Mouse (Mus musculus) embryonic facial prominence, embryonic 11.5 days (tissue): ENCODE results near the gene Mindy4. TPM values are rescaled to one million over a fixed set of nuclear protein-coding genes. Genes with fewer than 3 reads are reported as not detected.

Source experiments
- ATAC-seq: fragments of 200-750 bp; cut with Nextera tagmentation; replicated peaks from 2 replicates; pipeline ENCODE4 v1.8.0; 2017; ENCODE audit warnings: low read depth; ENCODE audit not compliant: insufficient number of reproducible peaks, low FRiP score, low TSS enrichment
- DNase-seq: peaks from one replicate; pipeline ENCODE4 v3.0.0-alpha.2; 2015; ENCODE audit warnings: low spot score
- H3K27ac ChIP-seq: fragments of 300-500 bp; sonication (generic); replicated peaks from 2 replicates; pipeline ENCODE4 v1.5.1; 2014; ENCODE audit warnings: mild to moderate bottlenecking, low read depth, low read length, control low read depth
- H3K27me3 ChIP-seq: fragments of 300-500 bp; sonication (generic); 2 replicates; pipeline ENCODE4 v1.6.1; 2014; ENCODE audit warnings: mild to moderate bottlenecking, low read length, moderate library complexity, mixed read lengths; ENCODE audit not compliant: control insufficient read depth, insufficient read depth
- H3K36me3 ChIP-seq: fragments of 300-500 bp; sonication (generic); replicated peaks from 2 replicates; pipeline ENCODE4 v1.6.1; 2014; ENCODE audit warnings: low read depth, mild to moderate bottlenecking, low read length, moderate library complexity, mixed read lengths; ENCODE audit not compliant: control insufficient read depth, insufficient read depth
- H3K4me1 ChIP-seq: fragments of 300-500 bp; sonication (generic); 2 replicates; pipeline ENCODE4 v1.6.1; 2014; ENCODE audit warnings: low read length, mixed read lengths; ENCODE audit not compliant: control insufficient read depth, insufficient read depth
- H3K4me2 ChIP-seq: fragments of 300-500 bp; sonication (generic); 2 replicates; pipeline ENCODE4 v1.6.1; 2014; ENCODE audit warnings: low read depth, mild to moderate bottlenecking, control low read depth, low read length, moderate library complexity
- H3K4me3 ChIP-seq: fragments of 300-500 bp; sonication (generic); 2 replicates; pipeline ENCODE4 v1.5.1; 2014; ENCODE audit warnings: low read depth, low read length, control low read depth
- H3K9ac ChIP-seq: fragments of 300-500 bp; sonication (generic); replicated peaks from 2 replicates; pipeline ENCODE4 v1.6.1; 2014; ENCODE audit warnings: mild to moderate bottlenecking, control low read depth, low read length
- H3K9me3 ChIP-seq: fragments of 300-500 bp; sonication (generic); replicated peaks from 2 replicates; pipeline ENCODE4 v1.6.1; 2016; ENCODE audit warnings: mild to moderate bottlenecking, low read length, inconsistent platforms, mixed read lengths; ENCODE audit not compliant: control insufficient read depth
- WGBS: fragments of 180-500 bp; shearing (Covaris S2); extraction: QIAGEN DNeasy Blood & Tissue Kit; methylation state at CpG from one replicate; pipeline ENCODE4 v1.1.7; 2014; 5-methylcytosine and 5-hydroxymethylcytosine counted together
- polyA plus RNA-seq: library from polyadenylated mRNA; unstranded; fragments of >200 nt; fragmentation: Nextera tagmentation; extraction: Ambion mirVana; gene quantifications from 2 replicates; pipeline ENCODE4 v1.2.1, GENCODE M21; 2014

Gene Mindy4
- polyA plus RNA-seq, 1 experiment from 2014 or later, result 26.0 TPM

GRCm38 (mm10) chr6:55235733-55236132 is 32.5 kb downstream of the Mindy4 start:
- H3K4me2 ChIP-seq, result no peak overlapping the region
- no peaks in the 10 kb centered on the region for H3K36me3 ChIP-seq
- ATAC-seq, result no peak
- H3K27me3 ChIP-seq, result no peaks in the 10 kb centered on the region
- H3K9me3 ChIP-seq, result no peaks in the 10 kb centered on the region
- DNase-seq, result no peak
- H3K4me1 ChIP-seq, result no peaks in the 10 kb centered on the region
- no peak overlapping the region for H3K4me3 ChIP-seq
- no peak overlapping the region for H3K27ac ChIP-seq
- WGBS, result 71% methylated on average over 4 of the region's 4 CpGs
- no peak overlapping the region for H3K9ac ChIP-seq

DNA sequence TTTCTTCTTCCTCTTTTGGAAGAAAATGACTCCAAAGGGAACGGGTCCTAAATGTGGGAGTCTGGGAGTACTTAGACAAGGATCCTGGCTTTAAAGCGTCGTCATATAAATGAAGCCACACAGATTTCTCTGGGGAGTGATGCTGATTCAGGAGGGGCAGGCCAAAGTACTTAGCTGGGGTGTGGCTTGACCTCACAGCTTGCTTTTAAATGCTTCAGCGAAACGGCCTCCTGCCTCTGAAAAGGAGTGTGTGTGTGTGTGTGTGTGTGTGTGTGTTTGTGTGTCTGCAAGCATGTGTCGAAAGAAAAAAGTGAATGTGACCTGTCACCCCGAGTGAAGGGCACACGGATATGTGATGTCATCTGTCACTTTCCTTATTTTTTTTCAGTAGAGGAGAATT is 36.7 kb downstream of the Mindy4 start:
- ATAC-seq (no peak), DNase-seq (no peak)
- no peaks in the 10 kb centered on the region for H3K27me3 ChIP-seq
- H3K4me1 ChIP-seq, result no peaks in the 10 kb centered on the region
- no peak overlapping the region for H3K27ac ChIP-seq
- H3K9me3 ChIP-seq, result no peaks in the 10 kb centered on the region
- H3K4me3 ChIP-seq, result no peak overlapping the region
- H3K36me3 ChIP-seq, result no peaks in the 10 kb centered on the region
- no peak overlapping the region for H3K4me2 ChIP-seq
- no peak overlapping the region for H3K9ac ChIP-seq
- 50% methylated on average over 8 of the region's 8 CpGs for WGBS

- Histone ChIP-seq H3K36me3 (no peaks in the 10 kb centered on the region; the same call in 1 of the 2 replicates), H3K4me3 (no peak overlapping the region), H3K27me3 (no peaks in the 10 kb centered on the region), H3K4me1 (no peaks in the 10 kb centered on the region), H3K9ac (no peak overlapping the region), H3K4me2 (no peak overlapping the region), H3K9me3 (no peaks in the 10 kb centered on the region), H3K27ac (no peak overlapping the region)
- ATAC-seq, result no peak
- 84% methylated on average over 9 of the region's 9 CpGs for WGBS
- DNase-seq, result no peak
These were observed 37.5 kb downstream of the Mindy4 start for GRCm38 (mm10) chr6:55240591-55241260.

DNA sequence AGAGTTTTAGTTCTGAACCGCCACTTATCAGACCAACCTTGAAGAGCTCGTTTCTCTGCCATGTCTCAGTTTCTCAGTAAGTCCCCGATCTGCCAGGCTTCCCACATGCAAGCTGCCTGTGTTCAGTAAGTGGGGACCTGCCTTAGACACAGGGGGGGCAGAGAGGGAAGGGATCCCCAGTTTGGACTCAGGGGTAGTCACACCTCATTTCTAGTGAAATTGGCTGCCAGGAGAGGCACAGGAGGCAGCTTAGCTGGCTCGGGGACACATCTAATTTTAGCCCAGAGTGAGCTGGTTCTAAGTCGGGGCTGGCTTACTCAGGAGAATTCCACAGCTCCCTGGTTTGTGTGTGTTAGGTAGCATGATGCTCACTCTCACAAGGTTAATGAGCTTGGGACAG is 38.3 kb downstream of the Mindy4 start:
- DNase-seq (no peak), ATAC-seq (no peak)
- no peaks in the 10 kb centered on the region for H3K27me3 ChIP-seq
- H3K27ac ChIP-seq, result no peak overlapping the region
- no peaks in the 10 kb centered on the region for H3K9me3 ChIP-seq
- no peak overlapping the region for H3K4me2 ChIP-seq
- no peaks in the 10 kb centered on the region; the same call in 1 of the 2 replicates for H3K36me3 ChIP-seq
- WGBS, result 67% methylated on average over 5 of the region's 5 CpGs
- H3K9ac ChIP-seq, result no peak overlapping the region
- H3K4me1 ChIP-seq, result no peaks in the 10 kb centered on the region
- H3K4me3 ChIP-seq, result no peak overlapping the region

- H3K27me3 ChIP-seq, result no peaks in the 10 kb centered on the region
- H3K4me3 ChIP-seq, result no peak overlapping the region
- WGBS, result 91% methylated on average over 8 of the region's 8 CpGs
- H3K27ac ChIP-seq, result no peak overlapping the region
- no peaks in the 10 kb centered on the region for H3K9me3 ChIP-seq
- H3K9ac ChIP-seq, result no peak overlapping the region
- H3K4me2 ChIP-seq, result no peak overlapping the region
- H3K36me3 ChIP-seq, result no peaks in the 10 kb centered on the region; the same call in 1 of the 2 replicates
- ATAC-seq, result no peak
- H3K4me1 ChIP-seq, result no peaks in the 10 kb centered on the region
- no peak for DNase-seq
These were observed 42.5 kb downstream of the Mindy4 start for GRCm38 (mm10) chr6:55245680-55246079.

GRCm38 (mm10) chr6:55246441-55246840 is 43.3 kb downstream of the Mindy4 start:
- Histone ChIP-seq H3K4me2 (no peak overlapping the region), H3K36me3 (no peaks in the 10 kb centered on the region; the same call in 1 of the 2 replicates), H3K27ac (no peak overlapping the region), H3K9me3 (no peaks in the 10 kb centered on the region), H3K9ac (no peak overlapping the region), H3K27me3 (no peaks in the 10 kb centered on the region), H3K4me1 (no peaks in the 10 kb centered on the region), H3K4me3 (no peak overlapping the region)
- ATAC-seq (no peak), DNase-seq (no peak)
- WGBS, result 89% methylated on average over 7 of the region's 7 CpGs

DNA sequence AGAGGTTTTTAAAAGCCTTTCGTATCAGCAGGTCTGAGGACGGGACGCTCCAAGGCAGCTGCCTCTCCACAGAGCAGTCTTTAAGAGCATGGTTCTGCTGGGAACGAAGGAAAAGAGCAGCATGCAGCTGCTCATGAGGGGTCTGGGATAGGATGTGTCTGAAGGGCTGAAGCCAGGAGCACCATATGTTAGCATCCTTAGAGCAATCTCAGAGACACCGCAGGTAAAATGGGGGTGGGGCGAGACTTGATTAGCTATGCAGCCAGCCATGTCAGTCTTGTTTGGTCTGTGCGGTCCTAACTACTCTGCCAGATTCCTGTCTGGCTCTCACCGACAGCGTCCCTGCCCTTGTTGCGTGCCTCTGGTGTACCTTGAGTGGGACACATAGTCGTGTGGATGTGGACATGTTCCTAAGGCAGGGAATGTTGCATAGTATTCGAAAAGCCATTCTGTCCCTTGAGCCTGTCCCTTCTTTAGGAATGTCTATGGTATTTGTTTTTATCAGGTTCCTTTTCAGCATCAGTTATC is 43.8 kb downstream of the Mindy4 start:
- Histone ChIP-seq H3K36me3 (no peaks in the 10 kb centered on the region; the same call in 1 of the 2 replicates), H3K4me2 (no peak overlapping the region), H3K27ac (no peak overlapping the region), H3K27me3 (no peaks in the 10 kb centered on the region), H3K9ac (no peak overlapping the region), H3K4me1 (no peaks in the 10 kb centered on the region), H3K9me3 (no peaks in the 10 kb centered on the region), H3K4me3 (no peak overlapping the region)
- DNase-seq, result no peak
- ATAC-seq, result no peak
- 92% methylated on average over 12 of the region's 12 CpGs for WGBS

- WGBS, result 92% methylated on average over 9 of the region's 9 CpGs
These were observed 46.1 kb downstream of the Mindy4 start for GRCm38 (mm10) chr6:55249263-55249662.

More at GRCm38 (mm10) chr6:55249263-55249662, 46.1 kb downstream of the Mindy4 start:
- no peak overlapping the region for H3K4me3 ChIP-seq
- no peak overlapping the region for H3K4me2 ChIP-seq
- H3K36me3 ChIP-seq, result no peaks in the 10 kb centered on the region; the same call in 1 of the 2 replicates
- H3K9ac ChIP-seq, result no peak overlapping the region
- DNase-seq, result no peak
- no peaks in the 10 kb centered on the region for H3K27me3 ChIP-seq
- no peak for ATAC-seq
- no peaks in the 10 kb centered on the region for H3K9me3 ChIP-seq
- H3K4me1 ChIP-seq, result no peaks in the 10 kb centered on the region
- H3K27ac ChIP-seq, result no peak overlapping the region
